Mouse (Mus musculus) c-Kit-positive CD71-positive TER-119-negative erythroid progenitor cells, embryonic 14.5 days (primary cell): Measurements from ENCODE around the gene Gps2.

Source experiments
- DNase-seq: peaks from one replicate; pipeline ENCODE4 v3.0.0-alpha.2; 2013; ENCODE audit warnings: low read depth

Gene Gps2

DNA sequence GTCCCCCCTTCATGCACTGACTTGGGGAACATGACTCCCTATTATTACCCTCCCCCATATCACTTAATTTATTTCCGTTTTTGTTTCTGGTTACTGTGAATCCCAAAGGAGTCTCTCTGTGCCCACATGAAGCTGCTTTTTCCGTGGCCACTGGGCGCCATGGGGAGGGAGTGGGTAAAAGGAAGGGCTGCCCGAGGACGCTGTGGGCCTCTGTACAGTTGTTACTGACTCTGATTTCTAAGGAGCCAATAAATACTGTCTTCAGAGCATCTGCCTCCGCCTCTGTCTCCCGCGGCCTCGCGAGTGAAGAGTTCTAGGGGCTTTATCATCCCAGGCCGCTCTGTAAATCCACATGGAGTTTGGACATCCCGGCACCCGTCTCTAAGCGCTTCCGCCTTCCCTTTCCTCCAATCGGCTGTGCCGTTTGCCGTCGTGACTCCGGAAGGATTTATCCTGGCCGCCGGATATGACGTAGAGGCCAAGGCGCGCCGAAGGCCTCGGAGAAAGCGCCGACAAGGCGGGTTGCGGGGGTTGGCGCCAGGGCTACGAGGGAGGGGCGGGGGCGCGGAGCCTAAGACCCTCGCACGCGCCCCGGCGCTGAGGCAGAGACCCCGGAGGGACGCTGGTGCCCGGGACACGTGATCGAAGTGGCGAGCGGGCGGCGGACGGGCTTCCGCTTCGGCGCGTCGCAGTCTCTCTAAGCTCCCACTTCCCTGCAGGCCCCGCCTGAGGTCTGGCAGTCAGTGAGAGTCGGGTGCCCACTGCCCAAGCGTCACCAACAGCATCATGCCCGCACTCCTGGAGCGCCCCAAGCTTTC, at the start of gene Gps2:
Gps2 (plus strand) TSS at position 335 of the 818 bp plus-strand sequence.
- peak; percentile 94 for DNase-seq

DNA sequence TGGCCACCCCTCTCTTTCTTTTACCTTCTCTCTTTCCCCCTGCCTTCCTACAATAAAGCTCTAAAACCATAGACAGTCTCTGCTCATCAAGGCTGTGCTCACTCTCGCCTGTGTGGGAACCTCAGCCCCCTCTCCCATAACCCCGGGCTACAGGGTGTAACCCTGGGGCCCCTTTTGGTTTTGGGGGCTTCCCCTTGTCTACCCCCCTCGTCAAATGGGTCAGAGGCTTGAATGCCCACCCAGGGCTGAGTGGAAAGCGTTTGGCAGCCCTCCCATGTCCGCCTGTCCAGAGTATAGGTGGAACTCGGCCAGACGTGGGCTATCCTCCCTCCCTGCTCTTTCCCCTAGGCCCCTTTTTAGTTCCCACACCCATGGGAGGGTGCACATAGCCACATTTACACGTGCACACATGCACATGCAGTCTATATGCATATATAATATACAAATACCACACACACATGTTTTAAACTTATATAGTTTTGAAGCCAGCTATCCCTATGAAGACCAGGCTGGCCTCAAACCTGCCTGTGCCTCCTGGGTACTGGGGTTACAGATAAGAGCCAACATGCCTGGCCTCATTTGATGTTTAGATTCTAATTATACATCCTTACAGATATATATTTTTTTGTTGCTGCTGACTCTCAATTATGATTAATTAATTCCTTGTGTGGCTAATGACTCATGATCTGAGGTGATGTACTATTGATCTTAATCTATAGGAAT, 49.4 kb upstream of the Gps2 start:
- DNase-seq: no peak

DNA sequence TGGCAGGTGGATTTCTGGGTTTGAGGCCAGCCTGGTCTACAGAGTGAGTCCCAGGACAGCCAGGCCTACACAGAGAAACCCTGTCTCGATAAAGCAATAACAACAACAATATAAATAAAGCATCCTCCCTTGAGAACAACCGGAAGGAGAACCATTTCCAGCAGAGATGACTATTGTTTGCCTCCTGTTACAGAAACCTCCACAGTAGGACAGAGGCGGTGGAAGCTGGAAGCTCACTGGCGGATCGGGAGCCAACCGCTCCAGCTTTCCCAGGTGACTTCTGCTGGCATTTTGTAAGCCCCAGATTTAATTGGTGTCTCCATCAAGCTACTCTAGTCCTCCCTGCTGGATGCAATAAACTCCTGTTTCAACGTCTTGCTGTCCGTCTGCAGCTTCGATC, 48.1 kb upstream of the Gps2 start:
- no peak for DNase-seq

DNA sequence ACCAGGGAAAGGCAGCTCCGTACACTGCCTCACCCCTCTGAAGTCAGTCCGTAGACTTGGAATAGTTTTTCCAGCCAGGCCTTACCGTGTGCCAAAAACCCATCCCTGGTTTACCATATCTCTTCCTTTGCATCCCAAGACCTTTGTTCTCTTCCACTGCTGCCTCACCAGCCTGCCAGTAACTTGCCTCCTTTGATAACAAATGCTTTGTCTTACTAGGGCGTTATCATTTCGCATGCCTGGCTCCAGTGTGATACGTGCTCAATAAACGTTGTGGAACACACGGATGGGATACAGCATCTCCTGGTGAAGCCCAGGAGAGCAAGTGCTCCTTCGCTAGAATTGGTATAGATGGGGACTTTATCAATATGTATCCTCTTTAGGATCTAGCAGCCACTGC, 46.4 kb upstream of the Gps2 start:
- no peak for DNase-seq

GRCm38 (mm10) chr11:69870289-69871069, 43.2 kb upstream of the Gps2 start:
- no peak for DNase-seq

- no peak for DNase-seq
Observed at GRCm38 (mm10) chr11:69871822-69872221, 41.9 kb upstream of the Gps2 start.

DNA sequence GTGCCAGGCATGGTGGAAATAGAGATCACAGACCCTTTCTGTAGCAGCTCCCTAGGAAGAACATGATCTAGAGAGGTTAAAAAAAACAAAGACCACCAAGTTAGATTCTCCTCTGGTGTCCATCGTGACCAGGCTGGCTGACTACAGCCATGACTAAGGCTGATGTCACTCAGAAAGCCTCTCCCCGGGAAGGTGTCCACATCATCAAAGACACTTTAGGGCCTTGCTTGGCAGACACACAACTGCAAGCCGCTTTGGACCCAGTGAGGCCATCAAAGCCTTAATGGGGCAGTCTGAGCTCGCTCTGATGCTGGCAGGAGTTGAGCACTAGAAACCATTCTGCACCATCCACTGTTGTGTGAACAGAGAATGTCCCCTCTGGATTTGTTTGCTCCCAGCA, 41.2 kb upstream of the Gps2 start:
- DNase-seq: no peak

GRCm38 (mm10) chr11:69876186-69876585, 37.5 kb upstream of the Gps2 start:
- no peak for DNase-seq

DNA sequence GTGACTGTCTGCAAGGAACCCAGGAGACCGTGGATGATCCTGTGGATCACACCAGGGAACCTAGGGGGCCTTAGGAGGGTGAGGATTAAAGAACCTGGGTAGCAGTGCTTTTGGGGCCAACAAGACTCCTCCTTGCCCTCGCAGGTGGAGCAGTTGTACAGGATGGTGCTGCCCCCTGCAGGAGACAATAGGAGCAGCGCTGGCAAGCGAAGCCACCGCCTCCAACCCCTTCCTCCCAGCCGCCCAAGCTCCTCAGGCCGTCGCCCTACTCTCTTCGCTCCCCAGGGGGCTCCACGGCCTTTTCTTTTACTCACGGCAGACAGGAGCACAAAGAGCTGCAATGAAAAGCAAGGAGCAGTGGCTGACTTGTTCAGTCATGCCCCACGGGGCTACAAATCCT, 36.8 kb upstream of the Gps2 start:
- peak; percentile 85 for DNase-seq

- DNase-seq: no peak
Observed at GRCm38 (mm10) chr11:69877878-69878277, 35.8 kb upstream of the Gps2 start, which contains the start of gene Tmem95. Tmem95 (minus strand) TSS chr11:69878018.

DNA sequence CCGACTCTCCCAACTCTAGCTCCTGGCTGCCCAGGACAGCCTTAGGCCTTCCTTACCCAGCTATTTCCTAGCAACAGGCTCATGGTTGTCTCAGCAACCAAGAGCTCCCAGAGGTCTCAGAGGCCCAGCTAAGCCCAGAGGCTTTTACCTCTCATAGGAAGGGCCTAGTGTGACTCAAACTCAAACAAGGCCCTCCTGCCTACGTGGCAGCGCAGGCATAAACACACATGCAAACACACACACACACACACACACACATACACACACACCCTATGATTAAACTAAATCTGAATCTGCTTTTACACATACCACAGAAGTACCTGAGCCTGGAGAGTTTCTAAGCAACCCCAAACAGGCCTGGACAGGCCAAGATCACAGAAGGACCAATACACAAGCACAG, 35.3 kb upstream of the Gps2 start:
- DNase-seq: no peak

DNA sequence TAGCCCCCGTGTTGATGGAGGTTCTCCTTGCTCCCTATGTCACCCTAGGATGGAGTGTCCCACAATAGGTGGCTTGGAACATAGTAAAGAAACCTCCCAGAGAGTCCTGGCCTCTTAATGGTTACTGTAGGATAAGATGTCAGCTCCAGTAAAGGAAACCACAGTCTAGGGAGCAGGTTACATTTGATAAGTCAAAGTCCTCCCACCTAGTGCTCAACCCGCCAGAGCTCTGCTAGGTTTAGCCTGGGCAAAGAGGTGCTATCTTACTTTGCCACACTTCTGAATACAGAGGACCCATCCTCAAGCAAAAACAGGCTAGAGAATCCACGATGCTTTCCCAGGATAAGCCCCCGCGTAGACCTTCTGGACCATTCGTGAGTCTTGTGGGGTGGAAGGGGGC, 34.7 kb upstream of the Gps2 start:
- DNase-seq: peak; percentile 63

DNA sequence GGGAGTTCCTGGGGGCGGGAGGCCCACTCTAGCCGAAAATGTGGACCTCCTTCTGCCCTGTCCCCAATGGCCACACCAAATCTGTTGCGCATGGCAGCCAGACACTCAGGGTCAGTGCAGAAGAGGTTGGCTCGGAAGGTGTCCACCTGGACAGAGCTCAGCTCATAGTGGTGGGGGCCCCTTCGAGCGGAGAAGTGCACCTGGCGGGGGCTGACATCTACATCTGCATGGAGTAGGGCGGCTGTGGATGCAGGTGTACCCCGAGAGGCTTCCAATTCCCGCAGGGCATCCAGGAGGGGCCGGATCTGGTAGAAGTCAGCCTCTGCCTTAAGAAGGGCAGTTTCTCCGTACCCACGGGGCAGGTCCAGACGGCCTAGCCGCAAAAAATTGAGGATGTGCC, 34.0 kb upstream of the Gps2 start:
- DNase-seq: no peak

GRCm38 (mm10) chr11:69880506-69880852, 33.2 kb upstream of the Gps2 start:
- DNase-seq: peak; percentile 74

GRCm38 (mm10) chr11:69880853-69881603, 32.7 kb upstream of the Gps2 start, which contains the start of gene Kctd11:
Kctd11 (minus strand) TSS chr11:69881406.
- DNase-seq: peak; percentile 51

DNA sequence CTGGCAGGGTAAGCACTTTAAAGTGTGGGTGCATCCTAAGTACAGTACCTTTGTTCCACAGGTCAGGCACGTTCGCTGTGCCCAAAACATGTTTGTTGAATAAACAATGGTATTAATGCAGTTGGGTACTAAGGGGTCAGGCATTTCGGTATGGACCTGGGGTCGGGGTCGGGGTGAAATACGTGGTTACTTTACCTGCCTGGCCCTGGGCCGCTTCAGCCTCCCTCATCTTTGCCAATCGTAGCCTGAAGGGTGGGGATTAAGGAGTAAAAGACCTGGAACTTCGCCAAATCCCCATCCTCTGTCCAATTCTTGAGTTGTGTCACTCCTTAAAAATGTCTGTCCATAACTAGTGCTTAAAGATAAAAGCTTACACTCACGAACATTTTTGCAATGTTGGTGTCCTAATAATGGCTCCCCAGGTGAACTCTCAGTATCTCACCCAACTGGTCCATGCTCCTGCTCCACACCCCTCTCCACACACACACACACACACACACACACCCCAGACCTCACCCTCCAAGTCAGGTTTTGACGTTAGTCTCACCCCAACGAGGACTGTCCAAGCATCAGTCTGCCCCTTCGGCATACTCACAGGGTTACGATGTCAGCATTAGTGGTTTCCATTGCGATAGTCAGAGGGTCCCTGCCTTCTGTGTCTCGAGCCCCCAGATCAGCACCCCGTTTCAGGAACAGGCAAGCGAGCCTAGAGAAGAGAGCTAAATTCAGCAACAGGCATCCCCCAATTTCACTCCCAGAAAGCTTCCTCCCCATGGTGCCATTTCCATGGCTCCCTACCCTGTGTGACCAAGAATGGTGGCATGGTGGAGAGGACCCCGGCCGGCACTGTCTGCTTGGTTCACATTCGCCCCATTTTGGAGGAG, 31.7 kb upstream of the Gps2 start:
- no peak for DNase-seq

GRCm38 (mm10) chr11:69883066-69883465, 30.6 kb upstream of the Gps2 start:
- no peak for DNase-seq

DNA sequence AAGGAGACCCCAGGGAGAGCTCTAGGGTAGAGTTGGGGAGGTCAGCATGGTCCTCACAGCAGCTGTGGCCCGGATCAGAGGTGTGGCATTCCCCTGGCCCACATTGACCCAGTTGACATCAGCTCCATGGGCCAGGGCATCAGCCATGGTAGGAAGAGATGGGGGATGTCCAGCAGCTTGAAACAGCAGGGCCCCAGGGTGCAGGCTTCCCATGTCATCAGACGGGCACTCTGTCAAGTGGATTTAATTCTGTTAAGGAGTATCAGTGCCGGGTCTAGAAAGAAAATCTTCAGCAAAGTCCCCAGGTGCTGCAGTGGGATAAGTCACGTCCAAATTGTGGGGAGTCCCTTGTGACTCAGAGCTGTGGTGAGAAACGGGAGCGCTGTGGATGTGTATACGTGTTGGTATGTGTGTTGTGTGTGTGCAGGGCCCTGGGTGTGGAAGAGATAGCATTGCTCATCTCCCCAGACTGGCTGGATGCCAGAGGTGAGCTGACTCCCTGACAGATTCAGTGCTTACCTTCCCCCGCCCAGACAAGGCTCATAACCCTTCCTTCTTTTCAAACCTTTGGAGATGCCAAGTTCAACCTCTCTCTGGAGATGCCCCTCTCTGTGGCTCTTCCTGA, 30.0 kb upstream of the Gps2 start:
- DNase-seq: no peak

GRCm38 (mm10) chr11:69884240-69884639, 29.4 kb upstream of the Gps2 start:
- DNase-seq: no peak

DNA sequence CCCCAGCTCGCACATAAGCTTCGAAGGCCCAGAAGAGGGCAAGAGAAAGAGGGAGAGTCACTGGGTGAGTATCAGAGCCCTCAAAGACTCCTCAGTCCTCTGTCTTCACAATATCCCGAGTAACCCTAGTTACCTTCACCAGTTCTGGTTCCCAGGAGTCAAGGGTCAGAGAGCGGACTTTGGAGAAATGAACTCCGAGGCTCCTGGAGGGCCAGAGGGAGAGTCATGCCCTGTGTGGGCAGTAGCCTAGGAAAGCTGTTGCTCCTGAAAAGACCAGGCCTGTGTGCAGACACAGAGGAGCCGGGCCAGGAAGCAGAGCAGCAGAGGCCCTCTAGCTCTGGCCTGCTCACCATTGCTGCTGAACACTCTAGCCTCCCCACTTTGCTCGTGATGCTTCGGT, 29.0 kb upstream of the Gps2 start:
- no peak for DNase-seq
